Mouse (Mus musculus) ES-E14 (cell line): Measurements from ENCODE around the gene Esam.

Experiments
- MAFK ChIP-seq: IDR thresholded peaks from 2 replicates; pipeline ENCODE4 v1.6.1; 2014; ENCODE audit warnings: mild to moderate bottlenecking, low read depth, low read length, inconsistent platforms; ENCODE audit not compliant: insufficient read depth
- ZC3H11A ChIP-seq: IDR thresholded peaks from 2 replicates; pipeline ENCODE4 v1.6.1; 2012; ENCODE audit warnings: low read depth, mild to moderate bottlenecking, inconsistent platforms, low read length, borderline replicate concordance
- ZNF384 ChIP-seq: IDR thresholded peaks from 2 replicates; pipeline ENCODE4 v1.6.1; 2012; ENCODE audit warnings: low read depth, low read length, inconsistent platforms

GRCm38 (mm10) chr9:37552536-37553293, 24.8 kb downstream of the Esam start, which contains the start of gene Nrgn:
- TF ChIP-seq ZNF384 (no peak), ZC3H11A (no peak), MAFK (no peak)
